13 mouse cellular contexts compared by ENCODE assay signal in the genomic region with DNA sequence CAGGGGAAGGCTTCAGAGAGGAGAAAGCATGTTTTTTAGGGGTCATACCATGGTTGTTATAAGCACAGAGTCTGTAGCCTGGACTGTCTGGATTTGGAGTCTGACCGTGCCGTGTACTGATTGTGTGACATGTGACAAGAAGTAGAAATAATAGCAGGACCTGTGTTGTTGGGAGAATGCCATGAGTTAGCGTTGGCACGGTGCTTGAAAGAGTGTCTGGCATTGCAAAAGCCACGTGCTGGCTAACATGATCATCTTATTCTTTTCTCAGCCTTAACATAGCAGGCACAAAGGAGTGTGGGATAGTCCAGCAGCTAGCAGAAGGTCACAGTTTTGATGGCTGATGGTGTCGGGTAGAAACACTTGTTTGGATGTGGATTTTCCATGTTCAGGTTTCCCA. TPM values are rescaled to one million over a fixed set of nuclear protein-coding genes. Genes with fewer than 3 reads are reported as not detected.
DNase-seq lines count a peak whose midpoint lies in the region; ATAC-seq and TF ChIP-seq lines count a peak whose summit lies in the region.
"Had no signal": no experiment of that assay in that cellular context is flagged by ENCODE, and none has a peak within 500 bp of the region (broad histone marks: within the 10 kb centered on the region; RNA-seq: fewer than 3 reads in every experiment).

No protein-coding gene starts in this region.

- H3K27me3 ChIP-seq in liver, embryonic 12.5 days (replicated peaks) = no peaks in the 10 kb centered on the region
- H3K27me3 ChIP-seq in liver, postnatal 0 days (ENCODE audit: insufficient read depth, low read length) = no peaks in the 10 kb centered on the region
- H3K27me3 ChIP-seq: embryonic facial prominence, embryonic 12.5 days; limb, embryonic 15.5 days; neural tube, embryonic 13.5 days had no signal

- intact Hi-C loops in gastrocnemius, adult 2 months (cut with DNase I) = no loop called here
- intact Hi-C loops in heart, postnatal 36 days (cut with DNase I) = loop anchor here (2.0 kb wide), 1 partner anchor 71 kb away; no protein-coding TSS in a partner anchor
- intact Hi-C loops in left cerebral cortex, postnatal 36 days (cut with DNase I) = no loop called here

- DNase-seq in gastrocnemius, adult 2 months = no peak
- no peak for DNase-seq in gastrocnemius, postnatal 25 days
- no peak for DNase-seq in liver
- peak; percentile 56 to 67 for DNase-seq in heart, postnatal 36 days
- no peak for DNase-seq in liver, postnatal 0 days
- no peak for DNase-seq in left cerebral cortex, postnatal 36 days (ENCODE audit: low spot score in 2 of 2)
- DNase-seq: cerebellum, adult 18-20 months; thymus, postnatal 14 days had no signal

- H3K9me3 ChIP-seq in liver, embryonic 12.5 days (replicated peaks) = no peaks in the 10 kb centered on the region
- H3K9me3 ChIP-seq in liver, postnatal 0 days (ENCODE audit: low read length) = no peaks in the 10 kb centered on the region
- H3K9me3 ChIP-seq: embryonic facial prominence, embryonic 12.5 days; limb, embryonic 15.5 days; neural tube, embryonic 13.5 days had no signal

- peak overlapping the region; percentile 57 for H3K9ac ChIP-seq in liver, embryonic 12.5 days
- H3K9ac ChIP-seq in liver, postnatal 0 days (replicated peaks) = no peak overlapping the region
- H3K9ac ChIP-seq: embryonic facial prominence, embryonic 12.5 days; limb, embryonic 15.5 days; neural tube, embryonic 13.5 days had no signal

- H3K4me3 ChIP-seq in gastrocnemius, adult 2 months = no peak overlapping the region
- peak overlapping the region; percentile 35 for H3K4me3 ChIP-seq in liver, embryonic 12.5 days
- peak overlapping the region; percentile 1 for H3K4me3 ChIP-seq in liver, postnatal 0 days (ENCODE audit: low read depth, low read length)
- H3K4me3 ChIP-seq: embryonic facial prominence, embryonic 12.5 days; limb, embryonic 15.5 days; neural tube, embryonic 13.5 days had no signal

- TF ChIP-seq EP300 in liver, postnatal 0 days (IDR thresholded peaks at IDR 0.05; ENCODE audit: low read depth) = no peak

- peak overlapping the region; percentile 63 for H3K27ac ChIP-seq in gastrocnemius, adult 2 months
- peak overlapping the region; percentile 83 for H3K27ac ChIP-seq in liver, embryonic 12.5 days
- H3K27ac ChIP-seq in liver, postnatal 0 days (ENCODE audit: low read depth) = no peak overlapping the region
- H3K27ac ChIP-seq: embryonic facial prominence, embryonic 12.5 days; limb, embryonic 15.5 days; neural tube, embryonic 13.5 days had no signal

- ATAC-seq in liver, embryonic 12.5 days = no peak
- ATAC-seq in liver, postnatal 0 days = no peak

- TF ChIP-seq CTCF in gastrocnemius, adult 2 months (IDR thresholded peaks at IDR 0.05) = no peak
- TF ChIP-seq CTCF in liver, postnatal 0 days (IDR thresholded peaks at IDR 0.05; ENCODE audit: low read depth) = no peak

- peaks cover 98% of the 10 kb centered on the region for H3K4me1 ChIP-seq in liver, embryonic 12.5 days
- H3K4me1 ChIP-seq in liver, postnatal 0 days (ENCODE audit: insufficient read depth) = peaks cover 66% of the 10 kb centered on the region
- H3K4me1 ChIP-seq: embryonic facial prominence, embryonic 12.5 days had no signal

- H3K4me2 ChIP-seq in liver, embryonic 12.5 days = peak overlapping the region; percentile 50
- H3K4me2 ChIP-seq in liver, postnatal 0 days (ENCODE audit: low read depth, low read length) = peak overlapping the region; percentile 16
- H3K4me2 ChIP-seq: embryonic facial prominence, embryonic 12.5 days; limb, embryonic 15.5 days; midbrain, embryonic 11.5 days; neural tube, embryonic 13.5 days had no signal

- WGBS in liver, embryonic 12.5 days (ENCODE audit: insufficient replicate concordance) = 89% methylated on average over 6 of the region's 6 CpGs
- WGBS in liver, postnatal 0 days (ENCODE audit: insufficient replicate concordance) = 94% methylated on average over 6 of the region's 6 CpGs

- H3K36me3 ChIP-seq in liver, embryonic 12.5 days = no peaks in the 10 kb centered on the region
- no peaks in the 10 kb centered on the region for H3K36me3 ChIP-seq in liver, postnatal 0 days (replicated peaks; ENCODE audit: insufficient read depth, low read length)
- H3K36me3 ChIP-seq: embryonic facial prominence, embryonic 12.5 days; limb, embryonic 15.5 days; neural tube, embryonic 13.5 days had no signal

RNA-seq across cellular contexts. Expression of gene Lmo2, which starts 58.1 kb away (rescaled TPM):
- total RNA-seq in gastrocnemius, adult 2 months (2021) = 1 to 10 TPM; 4.1 to 7.0 TPM
- 10 to 100 TPM in 1 of 2 experiments, 1 to 10 TPM in 1; 7.0 to 10.6 TPM for total RNA-seq in gastrocnemius, postnatal 25 days (2021)
- polyA plus RNA-seq in liver, embryonic 12.5 days (2016; fragmentation: Nextera tagmentation; extraction: Ambion mirVana) = 188 and 194 TPM in 2 replicates
- total RNA-seq in heart, postnatal 36 days (2021) = 10 to 100 TPM; 21.1 to 25.3 TPM
- 58.8 and 63.7 TPM in 2 replicates for polyA plus RNA-seq in liver, postnatal 0 days (2015; fragmentation: Nextera tagmentation; extraction: Ambion mirVana)
- total RNA-seq in left cerebral cortex, postnatal 36 days (2021) = 10 to 100 TPM; 15.5 to 17.7 TPM

Comparison
In these comparisons a context has a peak if more than half of its experiments do, and no peak if none do; other contexts are left out.
1. DNase-seq: peak in heart, postnatal 36 days (2 of 2); none in gastrocnemius, adult 2 months (single experiment), gastrocnemius, postnatal 25 days (single experiment), liver (single experiment), liver, postnatal 0 days (single experiment) and left cerebral cortex, postnatal 36 days (0 of 2).